In genomic region chr1:156040731-156041401, GRCm38 (mm10) we compare ENCODE assay signal across 8 mouse cellular contexts. TPM values are rescaled to one million over a fixed set of nuclear protein-coding genes. Genes with fewer than 3 reads are reported as not detected.
DNase-seq lines count a peak whose midpoint lies in the region; ATAC-seq lines count a peak whose summit lies in the region.

No protein-coding gene starts in this region.

- H3K27ac ChIP-seq in intestine, embryonic 16.5 days (ENCODE audit: low read length), result peak overlapping the region; percentile 75
- peak overlapping the region; percentile 85 for H3K27ac ChIP-seq in midbrain, embryonic 10.5 days (replicated peaks)

- 0 out of 2 replicates have a peak, but pooled peaks cover 1% of the 10 kb centered on the region for H3K36me3 ChIP-seq in intestine, embryonic 16.5 days (ENCODE audit: control insufficient read depth, insufficient read depth, low read length)
- H3K36me3 ChIP-seq in midbrain, embryonic 10.5 days, result peaks cover 30% of the 10 kb centered on the region

- H3K27me3 ChIP-seq in intestine, embryonic 16.5 days (replicated peaks; ENCODE audit: control insufficient read depth, insufficient read depth, low read length), result no peaks in the 10 kb centered on the region
- H3K27me3 ChIP-seq in midbrain, embryonic 10.5 days (ENCODE audit: low read depth, poor library complexity, severe bottlenecking), result no peaks in the 10 kb centered on the region

- WGBS in intestine, embryonic 16.5 days, result under 1% methylated on average over 22 of the region's 22 CpGs
- 2% methylated on average over 22 of the region's 22 CpGs for WGBS in midbrain, embryonic 10.5 days

- H3K9me3 ChIP-seq in intestine, embryonic 16.5 days (ENCODE audit: control insufficient read depth, low read length), result no peaks in the 10 kb centered on the region
- no peaks in the 10 kb centered on the region for H3K9me3 ChIP-seq in midbrain, embryonic 10.5 days (replicated peaks)

- DNase-seq in adrenal gland, postnatal 10 days, result peak; percentile 94
- peak; percentile 90 for DNase-seq in embryo, embryonic 9.5 days (ENCODE audit: extremely low spot score)
- DNase-seq in gastrocnemius, postnatal 4 days (ENCODE audit: low spot score in 2 of 2), result peak; percentile 79 to 89
- peak; percentile 89 for DNase-seq in left cerebral cortex, postnatal 36 days (ENCODE audit: low spot score in 2 of 2)
- peak; percentile 90 for DNase-seq in midbrain, embryonic 10.5 days (ENCODE audit: low spot score)
- DNase-seq in right cerebral cortex, postnatal 36 days (ENCODE audit: low spot score in 2 of 2), result peak; percentile 82 to 90
- DNase-seq in urinary bladder, postnatal 4 days (ENCODE audit: low spot score in 2 of 2), result peak; percentile 84 to 89

- H3K4me2 ChIP-seq in intestine, embryonic 16.5 days (ENCODE audit: low read depth, low read length), result peak overlapping the region; percentile 43; the same call in 1 of the 2 replicates

- peak; percentile 77 for ATAC-seq in intestine, embryonic 16.5 days

- H3K4me3 ChIP-seq in intestine, embryonic 16.5 days (ENCODE audit: low read length), result peak overlapping the region; percentile 66
- peak overlapping the region; percentile 68 for H3K4me3 ChIP-seq in midbrain, embryonic 10.5 days

- peak overlapping the region; percentile 70 for H3K9ac ChIP-seq in intestine, embryonic 16.5 days (ENCODE audit: low read depth, low read length)

- intact Hi-C loops in left cerebral cortex, postnatal 36 days (cut with DNase I), result no loop called here

- peaks cover 24% of the 10 kb centered on the region for H3K4me1 ChIP-seq in intestine, embryonic 16.5 days (ENCODE audit: control insufficient read depth, insufficient read depth, low read length)
- peaks cover 35% of the 10 kb centered on the region for H3K4me1 ChIP-seq in midbrain, embryonic 10.5 days

RNA-seq across cellular contexts. Expression of gene Tor1aip1, which starts 4.6 kb away (rescaled TPM):
- total RNA-seq in adrenal gland, postnatal 10 days (2021), result 10 to 100 TPM; 82.9 to 85.4 TPM
- 10 to 100 TPM; 73.7 to 87.8 TPM for total RNA-seq in gastrocnemius, postnatal 4 days (2021)
- polyA plus RNA-seq in intestine, embryonic 16.5 days (2015; fragmentation: Nextera tagmentation; extraction: Ambion mirVana), result 30.5 and 32.8 TPM in 2 replicates
- total RNA-seq in left cerebral cortex, postnatal 36 days (2021), result 10 to 100 TPM; 26.4 to 30.6 TPM
- 41.3 and 41.5 TPM in 2 replicates for polyA plus RNA-seq in midbrain, embryonic 10.5 days (2016; fragmentation: Nextera tagmentation; extraction: Ambion mirVana)

RNA-seq across cellular contexts. Expression of gene Tor1aip2, which starts 5.7 kb away (rescaled TPM):
- 100 to 1,000 TPM; 103 to 106 TPM for total RNA-seq in adrenal gland, postnatal 10 days (2021)
- 10 to 100 TPM; 86.3 to 87.9 TPM for total RNA-seq in gastrocnemius, postnatal 4 days (2021)
- 153 and 163 TPM in 2 replicates for polyA plus RNA-seq in intestine, embryonic 16.5 days (2015; fragmentation: Nextera tagmentation; extraction: Ambion mirVana)
- 10 to 100 TPM; 48.5 to 51.0 TPM for total RNA-seq in left cerebral cortex, postnatal 36 days (2021)
- polyA plus RNA-seq in midbrain, embryonic 10.5 days (2016; fragmentation: Nextera tagmentation; extraction: Ambion mirVana), result 104 and 107 TPM in 2 replicates

Comparison
In these comparisons a context has a peak if more than half of its experiments do, and no peak if none do; other contexts are left out.
1. Peak in every context shown above with its lines: DNase-seq, ATAC-seq, H3K4me3 ChIP-seq and H3K27ac ChIP-seq.